Mouse (Mus musculus): ENCODE measurements around the gene Sbpl.

- TF ChIP-seq CTCF (IDR thresholded peaks at IDR 0.05; ENCODE audit: insufficient read depth, low read depth, low read length): no peak
- no peak for TF ChIP-seq POLR2A (IDR thresholded peaks at IDR 0.05; ENCODE audit: insufficient read depth, low read depth, low read length)
These were observed 23.9 kb downstream of the Sbpl start for GRCm38 (mm10) chr17:23931157-23931556.
